Mouse (Mus musculus) spleen, adult 2 months (tissue): ENCODE data around the gene Slc51a.

ENCODE experiments used
- CTCF ChIP-seq: fragments of 200-500 bp; IDR thresholded peaks from 2 replicates; pipeline ENCODE4 v1.5.1; 2011; ENCODE audit warnings: mild to moderate bottlenecking, inconsistent platforms; ENCODE audit not compliant: insufficient read depth, insufficient read length, insufficient replicate concordance; ENCODE audit errors: extremely low read depth
- POLR2A ChIP-seq: fragments of 200-500 bp; IDR thresholded peaks from 2 replicates; pipeline ENCODE4 v1.6.1; 2011; ENCODE audit warnings: low read depth, low read length, inconsistent platforms

DNA sequence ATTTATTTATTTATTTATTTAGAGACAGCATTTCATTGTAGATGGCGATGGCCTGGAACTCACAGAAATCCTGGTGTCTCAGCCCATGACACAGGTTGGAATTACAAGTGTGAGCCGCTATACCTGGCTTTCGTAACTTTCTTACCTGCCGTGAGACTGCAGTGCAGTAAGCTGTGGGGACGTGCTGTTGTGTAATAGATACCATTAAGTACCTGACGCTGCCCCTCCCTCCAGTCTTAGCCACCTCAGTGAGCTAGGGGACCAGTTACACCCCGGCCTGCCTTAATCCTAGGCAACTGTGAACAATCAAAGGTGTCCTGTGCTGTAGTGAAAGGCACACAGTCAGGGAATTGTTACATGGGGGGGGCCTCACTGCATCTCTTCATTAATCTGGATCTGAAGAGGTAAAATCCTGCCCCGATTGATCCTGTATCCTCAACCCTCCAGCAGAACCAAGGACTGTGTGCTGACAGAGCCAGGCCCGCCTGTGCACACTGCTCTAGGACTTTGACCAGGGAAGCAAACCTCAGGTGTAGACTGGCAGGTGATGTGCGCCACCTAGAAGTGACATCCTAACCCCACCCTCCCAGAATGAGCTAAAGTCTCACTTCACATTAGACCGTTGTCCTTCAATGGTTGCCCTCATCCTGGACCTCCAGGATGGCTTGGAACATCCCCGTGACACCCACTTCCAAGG, 30.3 kb upstream of the Slc51a start:
- no peak for TF ChIP-seq POLR2A
- TF ChIP-seq CTCF, result no peak
